Mouse (Mus musculus) left cerebral cortex, adult 9 months (tissue): ENCODE data around the gene Gm9573.

Experiments
- DNase-seq, 2 experiments: peaks; one replicate each; pipeline ENCODE4 v3.0.0; 2022; ENCODE audit warnings: low spot score in 2 of 2

Gm9573 gene

GRCm38 (mm10) chr17:35626537-35626936, at the start of gene Gm9573:
TSS of gene Gm9573 (minus strand) at chr17:35626637.
- DNase-seq, result no peak

GRCm38 (mm10) chr17:35673416-35674035, 47.1 kb upstream of the Gm9573 start, which contains the start of gene Gtf2h4:
TSS of gene Gtf2h4 (minus strand) at chr17:35673739.
- DNase-seq, result peak; percentile 92 to 96

GRCm38 (mm10) chr17:35672527-35672926, 46.1 kb upstream of the Gm9573 start:
- no peak for DNase-seq

- DNase-seq, result no peak
These were observed 45.4 kb upstream of the Gm9573 start for GRCm38 (mm10) chr17:35671846-35672245.

- DNase-seq, result no peak
These were observed 43.3 kb upstream of the Gm9573 start for GRCm38 (mm10) chr17:35669731-35670130.

GRCm38 (mm10) chr17:35667334-35668065, 41.1 kb upstream of the Gm9573 start, which contains the start of gene Vars2:
TSS of gene Vars2 (minus strand) at chr17:35667592.
- DNase-seq, result peak; percentile 90 to 97

- DNase-seq, result peak in 1 of 2 experiments; percentile 28
These were observed 40.4 kb upstream of the Gm9573 start for GRCm38 (mm10) chr17:35666851-35667256.

- peak in 1 of 2 experiments; percentile 44 for DNase-seq
These were observed 39.6 kb upstream of the Gm9573 start for GRCm38 (mm10) chr17:35665957-35666515.

DNA sequence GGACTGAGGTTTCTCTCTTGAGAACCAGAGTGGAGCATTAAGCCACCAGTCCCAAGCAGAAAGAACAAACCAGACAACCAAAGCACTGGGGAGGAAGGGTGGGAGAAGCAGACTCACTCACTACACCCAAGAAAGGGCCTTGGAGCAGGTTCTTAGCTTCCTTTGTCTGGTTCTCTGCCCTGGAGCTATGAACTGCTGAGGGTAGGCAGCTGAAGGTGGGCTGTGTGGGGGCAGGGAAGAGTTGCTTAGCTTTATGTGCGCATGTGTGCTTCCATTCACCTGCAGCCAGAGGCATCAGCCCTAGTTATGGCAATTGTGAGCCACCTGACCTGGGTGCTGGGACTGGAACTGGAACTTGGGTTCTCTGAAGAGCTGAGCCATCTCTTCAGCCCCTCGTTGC, 26.6 kb upstream of the Gm9573 start:
- no peak for DNase-seq

DNA sequence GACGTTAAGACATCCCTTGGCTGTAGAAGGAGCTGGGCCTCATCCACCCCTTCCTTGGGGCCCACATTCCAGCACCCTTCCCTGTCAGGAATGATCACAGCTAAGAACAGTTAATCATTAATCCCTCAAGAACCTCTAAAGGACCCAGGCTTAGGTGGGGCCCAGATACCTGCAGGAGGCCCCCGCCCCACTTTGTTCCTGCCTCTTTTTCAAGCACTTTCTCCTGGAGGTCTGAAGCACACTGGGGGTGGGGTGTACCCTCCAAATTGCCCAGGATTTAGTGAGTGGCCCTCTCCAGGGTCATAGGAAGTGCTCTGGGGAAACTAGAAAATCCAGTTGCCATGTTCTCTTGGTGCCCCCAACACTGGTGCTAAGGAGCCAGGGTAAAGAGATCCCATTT, 23.0 kb upstream of the Gm9573 start:
- no peak for DNase-seq

DNA sequence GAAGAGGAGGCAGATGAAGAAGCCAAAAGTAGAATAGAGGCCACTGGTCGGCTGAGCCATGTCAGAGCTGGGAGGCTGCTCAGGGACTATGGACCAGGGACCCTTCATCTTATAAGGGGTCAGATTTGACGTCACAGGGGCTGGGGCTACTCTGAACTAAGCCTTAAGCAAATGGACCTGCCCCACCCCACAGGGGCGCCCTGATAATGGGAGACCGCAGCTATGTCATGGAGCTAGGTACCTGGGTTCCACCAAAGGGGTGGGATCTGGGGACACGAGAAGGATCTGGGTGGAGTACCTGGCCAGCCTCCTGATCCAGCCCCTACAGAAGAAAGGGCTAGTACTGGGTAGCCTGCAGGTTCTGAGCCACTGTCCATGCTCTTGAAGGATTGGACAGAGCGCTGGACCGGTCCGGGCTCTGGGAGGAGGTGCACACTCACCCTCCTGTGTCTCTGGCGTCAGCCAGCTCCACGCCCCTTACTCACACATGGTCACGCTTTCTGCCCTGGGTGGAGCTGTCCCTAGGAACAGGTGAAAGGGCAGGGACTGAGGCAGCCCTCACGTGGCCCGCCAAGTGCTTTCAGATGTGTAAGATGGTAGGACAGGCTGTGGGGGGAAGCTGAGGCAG, 17.3 kb upstream of the Gm9573 start, which contains the start of gene Mucl3:
Gene Mucl3, minus strand, starts transcription at position 87 of the 628 bp plus-strand sequence.
- DNase-seq, result no peak

DNA sequence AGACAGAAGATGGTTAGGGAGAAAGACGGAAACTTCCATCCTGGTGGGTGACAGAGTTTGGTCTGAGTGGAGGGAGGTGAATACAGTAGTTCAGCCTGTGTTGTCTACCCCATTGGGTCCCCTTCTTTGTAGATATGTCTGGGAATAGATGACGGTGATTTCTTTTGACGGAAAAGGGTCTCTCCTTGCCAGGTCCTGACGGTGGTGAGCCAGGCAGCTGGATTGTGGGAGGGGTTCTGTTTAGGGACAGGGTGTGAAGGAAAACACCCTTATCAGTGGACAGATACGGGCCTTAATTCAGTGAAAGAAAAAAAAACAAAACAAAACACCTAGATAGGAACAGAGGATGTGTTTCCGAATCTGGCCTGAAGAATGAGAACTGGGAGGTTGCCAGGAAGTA, 12.9 kb upstream of the Gm9573 start:
- no peak for DNase-seq

- peak in 1 of 2 experiments; percentile 68 for DNase-seq
These were observed 12.2 kb upstream of the Gm9573 start for GRCm38 (mm10) chr17:35638475-35639190.

- DNase-seq, result peak in 1 of 2 experiments; percentile 50
These were observed 9.9 kb upstream of the Gm9573 start for GRCm38 (mm10) chr17:35636363-35636762.

DNA sequence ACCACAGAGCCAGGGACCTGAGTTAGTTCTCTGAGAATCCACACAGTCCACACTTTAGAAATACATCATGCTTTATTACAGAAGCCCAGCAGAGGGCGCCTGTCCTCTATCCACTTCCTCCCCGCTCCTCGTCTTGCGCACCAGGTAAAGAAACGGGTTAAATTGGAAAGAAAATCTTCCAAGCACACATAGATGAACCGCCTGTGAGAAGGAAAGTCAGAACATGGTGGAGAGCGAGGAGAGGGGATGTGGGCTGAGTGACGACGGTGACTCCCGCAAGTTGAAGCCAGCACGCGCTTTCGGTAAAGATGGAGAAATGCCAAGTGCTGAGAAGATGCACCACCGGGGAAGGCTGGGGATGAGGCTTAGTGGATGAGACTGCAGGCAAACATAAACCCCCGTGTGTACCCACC, 9.3 kb upstream of the Gm9573 start:
- DNase-seq, result peak; percentile 67 to 88

- peak in 1 of 2 experiments; percentile 21 for DNase-seq
These were observed 8.8 kb upstream of the Gm9573 start for GRCm38 (mm10) chr17:35635202-35635601.

DNA sequence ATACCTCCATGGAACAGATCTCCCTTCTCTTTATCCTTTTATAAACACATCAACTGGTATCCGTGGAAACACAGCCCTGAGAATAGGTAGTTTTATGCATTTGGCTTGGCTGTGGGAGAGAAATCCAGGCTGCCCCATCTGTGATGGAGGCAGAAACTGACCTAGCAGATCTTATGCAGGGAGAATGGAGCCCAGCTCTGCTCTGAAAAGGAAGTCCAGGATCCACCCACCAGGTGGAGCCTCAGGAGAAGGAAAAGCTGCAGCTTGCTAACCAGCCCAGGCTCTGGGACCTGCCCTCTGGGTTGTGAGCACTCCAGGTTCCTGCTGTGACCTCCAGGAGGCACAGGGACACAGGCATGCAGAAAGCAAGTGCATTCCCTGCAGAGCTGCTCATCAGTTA, 7.6 kb upstream of the Gm9573 start:
- peak; percentile 42 to 77 for DNase-seq

DNA sequence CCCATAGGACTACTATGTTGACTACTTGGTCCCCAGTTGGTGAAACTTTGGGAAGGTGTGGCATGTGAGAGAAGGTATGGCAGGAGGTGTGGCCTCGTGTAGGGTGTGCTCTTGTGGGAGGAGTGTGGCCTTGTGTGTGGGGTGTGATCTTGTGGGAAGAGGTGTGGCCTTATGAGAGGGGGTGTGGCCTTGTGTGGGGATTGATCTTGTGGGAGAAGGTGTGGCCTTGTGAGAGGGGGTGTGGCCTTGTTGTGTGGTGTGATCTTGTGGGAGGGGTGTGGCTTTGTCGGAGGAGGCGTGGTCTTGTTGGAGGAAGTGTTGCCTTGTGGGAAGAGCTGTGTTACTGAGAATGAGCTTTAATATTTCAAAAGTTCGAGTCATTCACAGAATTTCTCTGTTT, 9.3 kb downstream of the Gm9573 start:
- no peak for DNase-seq

GRCm38 (mm10) chr17:35601736-35602354, 24.6 kb downstream of the Gm9573 start:
- no peak for DNase-seq

DNA sequence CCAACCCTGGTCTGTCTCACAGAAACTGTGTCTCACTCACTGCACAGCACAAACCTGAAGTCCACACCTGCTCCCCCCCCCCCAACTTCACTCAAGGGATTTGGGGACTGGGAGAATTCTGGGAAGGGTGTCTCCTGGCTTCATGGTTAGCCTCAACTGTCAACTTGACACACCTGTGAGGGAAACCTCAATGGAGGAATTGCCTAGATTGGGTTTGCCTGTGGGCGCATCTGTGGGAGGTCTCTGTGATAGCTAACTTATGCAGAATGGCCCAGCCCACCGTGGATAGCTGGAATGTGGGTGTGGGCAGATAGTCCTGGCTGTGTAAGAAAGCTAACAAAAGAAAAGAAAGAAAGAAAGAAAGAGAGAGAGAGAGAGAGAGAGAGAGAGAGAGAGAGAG, 25.2 kb downstream of the Gm9573 start, which contains the start of gene Sfta2:
Gene Sfta2, plus strand, starts transcription at position 301 of the 400 bp plus-strand sequence.
- DNase-seq, result no peak

- no peak for DNase-seq
These were observed 29.0 kb downstream of the Gm9573 start for GRCm38 (mm10) chr17:35597399-35597798.
